Mouse (Mus musculus): ENCODE results near the gene Fxyd2. TPM values are rescaled to one million over a fixed set of nuclear protein-coding genes. Genes with fewer than 3 reads are reported as not detected.

Gene Fxyd2
- total RNA-seq (2021), result 2.9 and 3.4 TPM in 2 replicates
- long read RNA-seq, partial matches to known transcripts, result 1 of 1 reads
- long read RNA-seq, other reads (novel, unspliced or antisense), result 0 of 1 reads

- DNase-seq, result no peak
Observed at GRCm38 (mm10) chr9:45399434-45399833, at the start of gene Fxyd2. TSS of gene Fxyd2 (plus strand) at chr9:45399669.

- DNase-seq, result no peak
Observed at GRCm38 (mm10) chr9:45349851-45350250, 49.6 kb upstream of the Fxyd2 start.

DNA sequence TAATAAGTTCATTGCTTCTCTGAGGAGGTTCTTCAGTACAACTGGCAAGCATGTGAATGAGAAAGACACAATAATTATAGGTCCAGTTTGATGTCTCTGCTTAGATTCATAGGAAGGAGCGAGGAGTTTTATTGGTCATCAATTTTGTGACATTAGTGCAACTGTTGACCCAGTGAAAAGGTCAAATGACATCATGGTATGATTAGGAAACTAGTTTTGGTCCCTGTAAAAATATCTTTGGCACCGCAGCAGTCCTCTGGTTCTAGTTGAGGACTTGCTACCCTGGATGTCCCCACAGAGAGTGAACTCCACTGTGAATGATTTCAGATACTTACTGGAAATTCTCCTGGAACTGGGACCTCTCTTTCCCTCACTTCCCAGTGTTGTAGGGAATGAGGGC lies 44.3 kb upstream of the Fxyd2 start:
- no peak for DNase-seq

GRCm38 (mm10) chr9:45358356-45358755 lies 41.1 kb upstream of the Fxyd2 start:
- no peak for DNase-seq

GRCm38 (mm10) chr9:45362051-45362461 lies 37.4 kb upstream of the Fxyd2 start:
- DNase-seq, result no peak

- no peak for DNase-seq
Observed at GRCm38 (mm10) chr9:45363639-45364214, 35.7 kb upstream of the Fxyd2 start.

DNA sequence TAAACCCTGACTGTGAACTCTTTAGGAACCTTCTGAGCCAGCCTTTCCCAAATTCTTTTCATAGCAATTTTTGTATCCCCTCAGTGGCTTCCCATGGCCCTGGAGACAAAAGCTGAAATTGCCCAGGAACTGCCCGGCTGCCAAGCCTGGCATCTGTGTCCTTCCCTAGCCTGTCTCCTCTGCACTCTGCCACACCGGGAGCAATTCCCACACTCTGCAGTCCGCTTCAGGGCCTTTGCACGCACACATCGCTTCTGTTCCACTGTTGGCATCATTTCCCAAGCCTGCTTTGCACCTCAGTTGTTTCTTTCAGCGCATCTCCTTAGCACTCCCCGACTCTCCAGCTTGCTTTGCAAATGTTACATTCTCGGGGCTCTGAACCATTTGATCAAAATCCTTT lies 31.8 kb upstream of the Fxyd2 start:
- DNase-seq, result no peak

- DNase-seq, result no peak
Observed at GRCm38 (mm10) chr9:45368341-45368901, 31.0 kb upstream of the Fxyd2 start.

DNA sequence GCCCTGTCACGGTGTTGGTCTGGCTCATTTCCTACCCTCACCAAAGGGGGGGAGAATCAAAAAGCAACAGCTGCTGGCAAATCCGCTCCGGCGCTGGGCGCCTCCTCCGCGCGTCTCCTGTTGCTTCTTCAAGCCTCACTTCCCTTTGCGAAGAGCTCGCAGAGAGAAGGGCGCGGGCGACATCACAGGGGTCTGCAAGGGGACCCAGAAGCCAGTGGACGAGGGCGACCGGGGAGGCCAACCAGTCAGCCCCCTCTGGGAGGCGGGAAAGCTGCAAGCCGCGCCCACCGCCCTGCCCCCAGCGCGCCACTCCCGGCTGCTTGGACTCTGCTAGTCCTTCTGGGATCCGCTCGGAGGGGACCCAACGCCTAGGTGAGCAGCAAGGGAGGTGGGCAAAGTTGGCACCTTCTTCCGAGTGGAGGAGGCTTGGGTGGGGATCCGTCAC lies 29.3 kb upstream of the Fxyd2 start, which contains the start of gene Fxyd6:
Gene Fxyd6, plus strand, starts transcription at position 69 of the 445 bp plus-strand sequence.
- peak; percentile 85 for DNase-seq

- DNase-seq, result no peak
Observed at GRCm38 (mm10) chr9:45370616-45371336, 28.7 kb upstream of the Fxyd2 start.

GRCm38 (mm10) chr9:45371337-45371707 lies 28.1 kb upstream of the Fxyd2 start:
- no peak for DNase-seq

DNA sequence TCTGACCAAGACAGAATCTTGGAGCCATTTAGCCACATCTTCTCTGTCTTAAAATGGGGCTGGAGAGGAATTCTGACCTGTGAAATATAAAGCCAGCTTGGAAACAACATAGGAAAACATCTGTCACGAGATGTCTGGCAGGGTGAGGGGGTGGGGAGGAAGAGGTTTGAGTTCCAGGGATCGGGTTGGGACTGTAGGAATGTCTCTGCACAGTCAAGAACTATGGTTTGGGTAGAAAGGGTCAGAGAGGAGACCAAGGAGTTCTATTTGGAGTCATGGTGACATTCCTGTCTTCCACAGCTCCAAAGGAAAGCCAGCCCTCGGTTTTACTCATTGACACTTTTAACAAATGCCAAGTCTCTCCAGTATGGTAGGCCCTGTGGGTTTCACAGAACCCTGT lies 25.6 kb upstream of the Fxyd2 start:
- DNase-seq, result no peak

DNA sequence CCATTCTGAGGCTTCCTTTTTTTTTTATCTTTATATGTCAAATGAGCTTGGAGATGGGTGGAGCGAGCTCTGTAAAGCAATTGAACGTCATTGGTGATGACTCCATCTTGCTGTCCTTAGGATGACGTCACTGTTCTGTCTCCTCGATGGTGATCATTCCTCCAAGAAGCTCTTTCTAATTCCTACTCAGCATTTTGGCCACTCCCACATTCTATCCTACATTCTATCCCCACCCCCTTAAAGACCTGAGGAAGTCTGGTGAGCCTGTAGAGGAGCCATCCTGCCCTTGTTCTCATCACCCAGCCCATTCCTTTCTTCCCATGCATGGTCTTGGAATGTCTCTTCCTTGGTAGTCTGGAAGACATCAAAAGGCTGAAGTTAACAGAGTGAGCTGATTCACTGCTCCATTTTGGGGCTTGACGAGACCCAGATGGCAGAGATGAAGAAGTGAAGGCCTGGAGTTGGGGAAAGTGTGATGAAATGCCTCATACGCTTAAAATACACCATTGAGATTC lies 24.4 kb upstream of the Fxyd2 start:
- DNase-seq, result no peak

DNA sequence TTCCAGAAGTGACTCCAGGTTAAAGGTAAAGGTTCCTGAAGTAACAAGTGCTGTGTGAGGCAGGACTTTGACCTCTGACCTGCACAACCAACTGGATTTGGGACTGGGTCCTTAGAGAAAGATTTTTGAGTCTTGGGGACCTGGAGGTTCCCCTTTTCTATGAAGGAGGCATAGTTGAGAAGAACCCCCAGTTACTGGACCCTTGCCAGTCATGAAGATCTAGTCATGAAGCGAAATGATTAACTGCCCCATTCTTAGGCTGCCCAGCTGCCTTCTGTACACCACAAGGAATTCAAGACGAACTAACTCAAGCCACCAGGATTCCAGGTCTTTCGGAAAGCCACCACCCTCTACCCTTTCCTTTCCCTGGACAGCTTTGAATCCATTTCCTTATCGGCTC lies 23.0 kb upstream of the Fxyd2 start:
- DNase-seq, result no peak

GRCm38 (mm10) chr9:45376883-45377282 lies 22.6 kb upstream of the Fxyd2 start:
- no peak for DNase-seq

- DNase-seq, result no peak
Observed at GRCm38 (mm10) chr9:45380411-45381251, 18.8 kb upstream of the Fxyd2 start.

GRCm38 (mm10) chr9:45382336-45382735 lies 17.1 kb upstream of the Fxyd2 start:
- DNase-seq, result no peak

- no peak for DNase-seq
Observed at GRCm38 (mm10) chr9:45382834-45383233, 16.6 kb upstream of the Fxyd2 start.

- no peak for DNase-seq
Observed at GRCm38 (mm10) chr9:45383883-45384282, 15.6 kb upstream of the Fxyd2 start.

DNA sequence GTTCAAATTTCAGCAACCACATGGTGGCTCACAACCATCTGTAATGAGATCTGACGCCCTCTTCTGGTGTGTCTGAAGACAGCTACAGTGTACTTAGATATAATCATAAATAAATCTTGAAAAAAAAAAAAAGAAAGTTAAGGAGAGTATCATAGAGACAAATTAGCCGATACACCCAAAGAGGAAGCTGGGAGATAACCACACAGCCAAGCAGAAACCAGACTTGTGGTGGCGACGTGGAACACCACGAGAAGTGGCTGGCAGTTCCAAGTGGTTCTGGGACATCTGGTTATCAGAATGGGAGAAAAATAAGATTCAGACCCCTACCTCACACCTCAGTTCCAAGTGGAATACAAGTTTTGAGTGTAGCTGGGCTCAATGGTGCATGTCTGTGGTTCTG lies 12.8 kb upstream of the Fxyd2 start:
- DNase-seq, result no peak

DNA sequence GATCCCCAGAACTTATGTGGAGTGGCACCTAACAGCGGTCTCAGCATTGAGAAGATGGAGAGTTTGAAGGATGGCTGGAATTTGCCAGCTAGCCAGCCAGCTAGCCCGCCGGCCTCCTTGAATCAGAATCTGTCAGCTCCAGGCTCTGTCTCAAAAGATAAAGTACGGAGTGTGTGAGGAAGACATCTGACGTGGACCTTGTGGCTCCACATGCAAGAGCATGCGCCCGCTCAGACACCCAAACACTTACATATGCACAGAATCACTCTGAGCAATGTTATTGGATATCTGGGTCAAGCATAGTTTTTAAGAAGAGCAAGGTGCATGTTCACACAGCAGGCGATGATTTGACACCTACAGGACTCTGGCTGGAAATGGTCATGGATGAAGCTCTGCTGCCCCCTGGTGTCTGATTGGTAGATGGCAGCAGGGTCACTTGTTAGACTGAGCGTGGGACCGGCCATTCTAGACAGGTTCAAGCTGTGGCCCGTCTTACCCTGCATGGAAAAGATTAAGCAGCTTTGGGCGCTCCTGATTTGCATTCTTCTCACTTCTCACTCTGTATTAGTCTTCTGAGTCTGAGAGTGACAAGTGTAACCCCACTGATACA lies 11.0 kb upstream of the Fxyd2 start:
- peak; percentile 82 for DNase-seq

GRCm38 (mm10) chr9:45389596-45389995 lies 9.9 kb upstream of the Fxyd2 start:
- no peak for DNase-seq

Measured in adrenal gland, postnatal 25 days (tissue).